Mouse (Mus musculus): Measurements from ENCODE around the gene Sh2d4b.

- TF ChIP-seq EP300 (IDR thresholded peaks at IDR 0.05): no peak
- TF ChIP-seq CTCF (IDR thresholded peaks at IDR 0.05): no peak
Observed at GRCm38 (mm10) chr14:40935481-40935880, 42.4 kb upstream of the Sh2d4b start.
